Mouse (Mus musculus) kidney, adult 2 months (tissue): ENCODE measurements around the gene Pm20d2. TPM values are rescaled to one million over a fixed set of nuclear protein-coding genes. Genes with fewer than 3 reads are reported as not detected.

Experiments
- DNase-seq: peaks from one replicate; pipeline ENCODE4 v3.0.0; 2021
- H3K27ac ChIP-seq: fragments of 200-500 bp; 2 replicates; pipeline ENCODE4 v1.5.1; 2012; ENCODE audit warnings: low read depth, low read length, control low read depth, inconsistent platforms; ENCODE audit not compliant: insufficient read depth
- H3K27me3 ChIP-seq: fragments of 200-500 bp; replicated peaks from 2 replicates; pipeline ENCODE4 v1.6.1; 2012; ENCODE audit warnings: mild to moderate bottlenecking, moderate library complexity, low read length, inconsistent platforms; ENCODE audit not compliant: control insufficient read depth, insufficient read depth
- H3K36me3 ChIP-seq: fragments of 200-500 bp; 2 replicates; pipeline ENCODE4 v1.6.1; 2012; ENCODE audit warnings: mild to moderate bottlenecking, moderate library complexity, low read length, inconsistent platforms; ENCODE audit not compliant: control insufficient read depth, insufficient read depth
- H3K4me1 ChIP-seq: fragments of 200-500 bp; 2 replicates; pipeline ENCODE4 v1.6.1; 2011; ENCODE audit warnings: low read length; ENCODE audit not compliant: control insufficient read depth, insufficient read depth
- H3K4me3 ChIP-seq: fragments of 200-500 bp; 2 replicates; pipeline ENCODE4 v1.5.1; 2011; ENCODE audit warnings: mild to moderate bottlenecking, low read depth, low read length, control low read depth; ENCODE audit not compliant: insufficient read depth
- CTCF ChIP-seq: fragments of 200-500 bp; conservative IDR thresholded peaks from 2 replicates; pipeline ENCODE4 v1.5.1; 2011; ENCODE audit warnings: low read depth, mild to moderate bottlenecking, control low read depth, low read length, moderate library complexity, mixed read lengths; ENCODE audit not compliant: insufficient read depth, insufficient read length
- POLR2A ChIP-seq: fragments of 200-500 bp; IDR thresholded peaks from one replicate; pipeline ENCODE4 v1.6.1; 2011; ENCODE audit warnings: low read depth, low read length, control low read depth
- WGBS: fragments of 180-500 bp; shearing (Covaris S2); methylation state at CpG from one replicate; pipeline ENCODE4 v1.1.7; 2018; 5-methylcytosine and 5-hydroxymethylcytosine counted together
- polyA plus RNA-seq: library from polyadenylated mRNA; depleted of rRNA; stranded (reverse); fragments of >200 nt; gene quantifications from 2 replicates; pipeline ENCODE4 v1.2.3, GENCODE M21; 2012

Gene Pm20d2
- polyA plus RNA-seq, 1 experiment = 3.9 TPM

DNA sequence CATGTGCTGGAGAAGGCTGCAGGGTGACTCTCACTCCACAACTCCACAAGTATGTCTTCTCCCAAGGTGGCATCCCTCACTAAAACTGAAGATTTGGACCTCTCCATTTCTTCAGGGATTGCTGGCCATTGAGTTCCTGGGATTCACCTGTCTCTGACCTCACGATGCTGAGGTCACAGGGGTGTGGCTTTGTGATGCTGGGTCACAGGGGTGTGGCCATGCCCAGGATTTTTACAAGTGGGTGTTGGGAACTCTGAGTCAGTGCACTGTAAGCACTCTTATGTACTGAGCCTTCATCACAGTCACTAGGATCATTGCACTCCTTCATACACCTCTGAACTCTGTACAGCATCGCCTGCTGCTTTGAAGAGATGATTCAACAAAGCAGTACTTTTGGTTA is 18.0 kb upstream of the Pm20d2 start:
- H3K27ac ChIP-seq = no peak overlapping the region
- no peaks in the 10 kb centered on the region for H3K27me3 ChIP-seq
- no peak overlapping the region for H3K4me3 ChIP-seq
- DNase-seq = no peak
- 66% methylated on average over 2 of the region's 2 CpGs for WGBS
- TF ChIP-seq POLR2A = no peak
- H3K4me1 ChIP-seq = no peaks in the 10 kb centered on the region
- H3K36me3 ChIP-seq = no peaks in the 10 kb centered on the region

DNA sequence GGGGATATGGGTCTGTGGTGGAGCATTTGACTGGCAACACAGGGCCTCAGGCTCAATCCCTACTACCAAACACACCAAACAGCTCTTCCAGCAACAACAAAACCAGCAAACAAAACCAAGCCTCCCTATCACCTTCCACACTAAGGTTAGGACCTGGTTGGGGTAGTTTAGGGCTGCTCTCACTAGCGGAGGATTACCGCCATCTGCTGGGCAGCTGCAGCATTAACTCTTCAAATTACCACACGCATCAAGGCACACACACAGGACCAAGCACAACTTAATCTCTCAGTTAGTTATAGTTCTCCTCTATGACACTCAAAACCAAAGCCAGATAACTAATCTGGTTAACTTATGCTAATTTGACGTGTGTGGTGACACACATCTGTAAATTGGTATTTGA is 15.1 kb upstream of the Pm20d2 start:
- WGBS = 16% methylated on average over 4 of the region's 4 CpGs
- H3K4me3 ChIP-seq = no peak overlapping the region
- H3K36me3 ChIP-seq = no peaks in the 10 kb centered on the region
- H3K27ac ChIP-seq = no peak overlapping the region
- no peaks in the 10 kb centered on the region for H3K4me1 ChIP-seq
- TF ChIP-seq POLR2A = no peak
- peak; percentile 97 for TF ChIP-seq CTCF
- no peaks in the 10 kb centered on the region for H3K27me3 ChIP-seq
- DNase-seq = peak; percentile 73

DNA sequence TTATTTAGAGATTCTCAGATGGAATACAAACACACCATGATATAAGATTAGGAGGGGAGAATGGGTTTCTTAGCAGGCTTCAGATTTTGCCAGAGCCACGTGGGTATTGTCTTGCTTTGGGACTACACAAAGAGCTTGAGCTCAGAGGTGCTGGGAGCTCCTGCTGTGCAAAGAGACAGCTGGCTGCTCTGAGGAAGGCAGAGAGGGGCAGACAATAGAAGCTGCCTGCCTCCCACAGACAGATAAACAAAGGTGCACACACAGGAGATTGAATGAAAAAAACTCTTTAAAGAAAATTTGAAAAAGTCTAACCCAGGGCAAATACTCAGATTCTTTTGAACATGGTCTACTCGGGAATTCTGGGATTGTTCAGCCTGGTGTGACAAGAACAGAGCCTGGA is 8.6 kb upstream of the Pm20d2 start:
- DNase-seq = no peak
- Histone ChIP-seq H3K4me3 (no peak overlapping the region), H3K27ac (no peak overlapping the region), H3K4me1 (no peaks in the 10 kb centered on the region), H3K27me3 (no peaks in the 10 kb centered on the region), H3K36me3 (no peaks in the 10 kb centered on the region)
- TF ChIP-seq POLR2A (no peak), CTCF (no peak)
- 36% methylated on average over 2 of the region's 2 CpGs for WGBS

DNA sequence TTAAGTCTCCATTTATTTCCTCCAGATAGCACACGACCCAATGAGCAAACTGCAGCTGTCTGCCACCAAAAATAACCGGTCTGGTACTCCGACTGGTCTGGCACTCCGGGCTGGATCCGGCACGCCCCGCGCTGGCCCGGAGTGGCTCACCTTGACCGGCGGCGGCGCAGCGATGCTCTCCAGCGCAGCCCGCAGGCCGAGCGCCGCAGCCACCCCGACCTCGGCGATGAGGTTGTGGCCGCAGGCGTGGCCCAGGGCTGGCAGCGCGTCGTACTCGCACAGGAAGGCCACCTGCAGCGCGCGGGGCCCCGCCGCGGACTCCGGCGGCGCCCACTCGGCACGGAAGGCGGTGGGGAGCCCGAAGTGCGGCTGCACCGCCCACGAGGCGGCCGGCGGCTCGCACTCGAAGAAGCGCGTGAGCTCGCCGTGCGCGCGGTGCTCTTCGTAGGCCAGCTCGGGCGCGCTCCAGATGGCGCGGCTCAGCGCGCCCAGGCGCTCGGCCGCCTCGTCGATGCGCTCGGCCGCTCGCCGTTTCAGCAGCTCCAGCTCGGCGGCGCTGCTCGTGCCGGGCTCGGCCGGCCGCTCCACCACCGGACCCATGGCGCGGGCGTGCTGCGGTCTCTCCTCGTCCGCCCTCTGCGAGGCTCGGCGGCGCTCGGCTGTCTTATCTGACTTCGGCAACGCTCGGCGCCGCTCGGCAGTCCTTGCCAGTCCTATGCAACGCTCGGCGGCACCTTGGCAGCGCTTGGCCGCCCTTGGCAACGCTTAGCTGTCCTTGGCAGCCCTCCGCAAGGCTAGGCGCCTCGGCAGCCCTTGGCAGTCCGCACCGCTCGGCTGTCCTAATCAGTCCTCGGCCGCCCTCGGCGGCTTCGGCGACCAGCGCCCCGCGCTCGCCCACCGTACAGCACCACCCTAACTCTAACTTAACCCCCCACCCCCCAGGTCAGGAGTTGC is 479 bp downstream of the Pm20d2 start:
- no peaks in the 10 kb centered on the region for H3K27me3 ChIP-seq
- peak; percentile 96 for DNase-seq
- no peak for TF ChIP-seq POLR2A
- TF ChIP-seq CTCF = 0 out of 2 replicates have a peak, but pooled peaks have one; percentile 13
- under 1% methylated on average over 123 of the region's 123 CpGs for WGBS
- H3K27ac ChIP-seq = peak overlapping the region; percentile 54
- no peaks in the 10 kb centered on the region for H3K36me3 ChIP-seq
- peak overlapping the region; percentile 61 for H3K4me3 ChIP-seq
- H3K4me1 ChIP-seq = no peaks in the 10 kb centered on the region

DNA sequence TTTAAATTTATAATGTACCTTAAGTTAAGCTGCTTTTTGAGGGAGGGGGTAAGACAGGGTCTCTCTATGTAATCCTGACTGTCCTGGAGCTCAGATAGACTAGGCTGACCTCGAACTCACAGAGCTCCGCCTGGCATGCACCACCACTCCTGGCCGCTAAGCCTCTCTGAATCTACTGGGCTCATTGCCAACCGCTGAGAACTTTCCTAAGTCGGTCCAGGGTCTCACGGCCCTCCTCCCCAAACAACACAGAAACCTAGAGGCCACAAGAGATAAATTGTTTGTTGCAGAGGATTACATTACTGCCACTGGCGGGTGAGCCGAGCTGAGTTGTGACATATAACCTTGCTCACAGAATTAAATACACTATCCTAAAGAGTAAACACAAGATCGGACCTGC is 1.4 kb downstream of the Pm20d2 start:
- Histone ChIP-seq H3K27me3 (no peaks in the 10 kb centered on the region), H3K27ac (no peak overlapping the region), H3K4me3 (0 out of 2 replicates have a peak overlapping the region, but pooled peaks have one; percentile 61), H3K4me1 (no peaks in the 10 kb centered on the region), H3K36me3 (no peaks in the 10 kb centered on the region)
- DNase-seq = peak; percentile 67
- WGBS = 24% methylated on average over 9 of the region's 9 CpGs
- TF ChIP-seq POLR2A (no peak), CTCF (peak; percentile 28)

DNA sequence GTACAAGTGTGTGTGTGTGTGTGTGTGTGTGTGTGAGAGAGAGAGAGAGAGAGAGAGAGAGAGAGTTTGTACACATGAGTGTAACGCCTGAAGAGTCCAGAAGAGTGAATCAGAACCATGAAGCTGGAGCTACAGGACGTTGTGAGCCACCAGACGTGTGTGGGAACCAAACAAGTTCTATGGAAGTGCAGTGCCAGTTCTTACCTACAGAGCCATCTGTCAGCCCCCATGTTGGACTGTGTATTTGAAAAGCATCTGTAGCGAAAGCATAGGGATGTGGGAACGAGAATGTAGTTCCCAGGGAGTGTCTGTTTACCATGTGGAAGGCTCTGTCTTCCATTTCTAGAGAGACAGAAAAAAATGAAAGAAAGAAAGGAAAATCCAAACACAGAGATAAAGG is 6.1 kb downstream of the Pm20d2 start:
- no peak for DNase-seq
- no peaks in the 10 kb centered on the region for H3K36me3 ChIP-seq
- WGBS = 89% methylated on average over 5 of the region's 5 CpGs
- no peak for TF ChIP-seq CTCF
- no peak overlapping the region for H3K4me3 ChIP-seq
- no peaks in the 10 kb centered on the region for H3K27me3 ChIP-seq
- no peak overlapping the region for H3K27ac ChIP-seq
- H3K4me1 ChIP-seq = no peaks in the 10 kb centered on the region

DNA sequence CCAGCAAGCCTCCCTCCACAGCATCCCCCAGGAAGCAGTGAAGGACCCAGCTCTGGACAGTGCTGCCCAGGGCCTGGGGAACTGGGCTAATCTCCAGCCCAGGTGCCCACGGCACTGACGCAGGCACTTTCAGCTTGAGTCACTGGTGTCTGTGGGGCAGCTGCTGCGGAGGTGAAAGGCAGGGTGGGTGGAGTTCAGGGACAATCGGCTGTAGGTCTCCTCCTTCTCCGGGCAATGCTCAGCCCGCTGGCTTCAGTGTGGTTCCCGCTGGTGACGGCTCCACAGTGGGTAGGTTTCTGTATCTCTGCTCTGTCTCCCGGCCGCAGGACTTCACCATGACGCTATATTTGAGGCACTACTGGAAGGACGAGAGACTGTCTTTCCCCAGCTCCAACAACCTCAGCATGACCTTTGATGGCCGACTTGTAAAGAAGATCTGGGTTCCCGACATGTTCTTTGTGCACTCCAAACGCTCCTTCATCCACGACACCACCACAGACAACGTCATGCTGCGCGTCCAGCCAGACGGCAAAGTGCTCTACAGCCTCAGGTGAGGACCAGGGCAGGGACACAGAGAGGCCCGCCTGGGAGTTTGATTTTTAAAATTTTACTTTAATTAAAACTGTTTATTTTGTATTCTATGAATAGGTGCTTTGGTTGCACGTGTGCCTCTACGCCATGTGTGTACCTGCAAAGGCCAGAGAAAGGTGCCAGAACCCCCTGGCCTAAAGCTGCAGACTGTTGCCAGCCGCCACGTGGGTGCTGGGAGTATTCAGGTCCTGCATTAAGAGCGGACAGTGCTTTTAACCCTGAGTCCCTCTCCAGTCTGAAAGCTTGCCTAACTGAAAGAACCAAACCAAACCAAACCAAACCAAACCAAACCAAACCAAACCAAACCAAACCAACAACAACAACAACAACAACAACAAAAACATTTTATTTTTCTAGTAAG is 37.2 kb downstream of the Pm20d2 start:
- H3K27ac ChIP-seq = no peak overlapping the region
- 84% methylated on average over 26 of the region's 26 CpGs for WGBS
- DNase-seq = no peak
- H3K36me3 ChIP-seq = no peaks in the 10 kb centered on the region
- TF ChIP-seq POLR2A = no peak
- no peak for TF ChIP-seq CTCF
- H3K27me3 ChIP-seq = no peaks in the 10 kb centered on the region
- no peaks in the 10 kb centered on the region for H3K4me1 ChIP-seq
- H3K4me3 ChIP-seq = no peak overlapping the region
